Mouse (Mus musculus): Measurements from ENCODE around the gene Tbc1d17. TPM values are rescaled to one million over a fixed set of nuclear protein-coding genes. Genes with fewer than 3 reads are reported as not detected.

The Tbc1d17 gene
- polyA plus RNA-seq, 1 experiment from 2014 or later: 81.5 TPM

GRCm38 (mm10) chr7:44835373-44836015 is 13.4 kb downstream of the Tbc1d17 start:
- Histone ChIP-seq H3K36me3 (ENCODE audit: poor library complexity, severe bottlenecking) (peaks cover 26% of the 10 kb centered on the region), H3K27me3 (peaks cover 24% of the 10 kb centered on the region), H3K4me1 (peaks cover 12% of the 10 kb centered on the region), H3K9ac (no peak overlapping the region), H3K27ac (no peak overlapping the region), H3K4me3 (no peak overlapping the region), H3K9me3 (replicated peaks) (no peaks in the 10 kb centered on the region), H3K4me2 (no peak overlapping the region)
- WGBS: 86% methylated on average over 1 of the region's 1 CpGs
- no peak for ATAC-seq

GRCm38 (mm10) chr7:44832763-44833162 is 16.1 kb downstream of the Tbc1d17 start:
- WGBS: 79% methylated on average over 4 of the region's 4 CpGs
- no peak overlapping the region for H3K27ac ChIP-seq

GRCm38 (mm10) chr7:44828706-44829105 is 20.2 kb downstream of the Tbc1d17 start:
- Histone ChIP-seq H3K36me3 (ENCODE audit: poor library complexity, severe bottlenecking) (peaks cover 52% of the 10 kb centered on the region), H3K4me3 (no peak overlapping the region), H3K27me3 (no peaks in the 10 kb centered on the region), H3K9ac (no peak overlapping the region), H3K4me2 (no peak overlapping the region), H3K4me1 (peaks cover 2% of the 10 kb centered on the region; the same call in 1 of the 2 replicates), H3K27ac (no peak overlapping the region), H3K9me3 (replicated peaks) (no peaks in the 10 kb centered on the region)
- no peak for ATAC-seq
- WGBS: 88% methylated on average over 5 of the region's 5 CpGs

More at GRCm38 (mm10) chr7:44832763-44833162, 16.1 kb downstream of the Tbc1d17 start:
- no peak for ATAC-seq
- H3K27me3 ChIP-seq: no peaks in the 10 kb centered on the region
- H3K9me3 ChIP-seq (replicated peaks): no peaks in the 10 kb centered on the region
- no peak overlapping the region for H3K4me3 ChIP-seq
- H3K4me1 ChIP-seq: no peaks in the 10 kb centered on the region
- H3K36me3 ChIP-seq (ENCODE audit: poor library complexity, severe bottlenecking): peaks cover 44% of the 10 kb centered on the region
- no peak overlapping the region for H3K9ac ChIP-seq
- H3K4me2 ChIP-seq: no peak overlapping the region

- H3K36me3 ChIP-seq (ENCODE audit: poor library complexity, severe bottlenecking): peaks cover 46% of the 10 kb centered on the region
- H3K4me2 ChIP-seq: no peak overlapping the region
- no peak for ATAC-seq
- WGBS: 89% methylated on average over 3 of the region's 3 CpGs
- no peaks in the 10 kb centered on the region for H3K9me3 ChIP-seq (replicated peaks)
- H3K9ac ChIP-seq: no peak overlapping the region
- peaks cover 13% of the 10 kb centered on the region for H3K4me1 ChIP-seq
- no peak overlapping the region for H3K4me3 ChIP-seq
- no peaks in the 10 kb centered on the region for H3K27me3 ChIP-seq
- H3K27ac ChIP-seq: no peak overlapping the region
Measured at GRCm38 (mm10) chr7:44826771-44827170, 22.1 kb downstream of the Tbc1d17 start.

GRCm38 (mm10) chr7:44824872-44825271 is 24.0 kb downstream of the Tbc1d17 start:
- Histone ChIP-seq H3K27me3 (no peaks in the 10 kb centered on the region), H3K9me3 (replicated peaks) (no peaks in the 10 kb centered on the region), H3K4me2 (no peak overlapping the region), H3K36me3 (ENCODE audit: poor library complexity, severe bottlenecking) (peaks cover 27% of the 10 kb centered on the region), H3K4me3 (no peak overlapping the region), H3K9ac (no peak overlapping the region), H3K27ac (no peak overlapping the region), H3K4me1 (peaks cover 28% of the 10 kb centered on the region)
- 22% methylated on average over 3 of the region's 3 CpGs for WGBS
- peak; percentile 70 for ATAC-seq

GRCm38 (mm10) chr7:44823409-44823808 is 25.5 kb downstream of the Tbc1d17 start:
- Histone ChIP-seq H3K9ac (no peak overlapping the region), H3K27me3 (no peaks in the 10 kb centered on the region), H3K4me2 (no peak overlapping the region), H3K36me3 (ENCODE audit: poor library complexity, severe bottlenecking) (peaks cover 13% of the 10 kb centered on the region), H3K27ac (no peak overlapping the region), H3K9me3 (replicated peaks) (no peaks in the 10 kb centered on the region), H3K4me1 (peaks cover 42% of the 10 kb centered on the region), H3K4me3 (no peak overlapping the region)
- WGBS: 37% methylated on average over 7 of the region's 7 CpGs
- ATAC-seq: no peak

- Histone ChIP-seq H3K9me3 (replicated peaks) (no peaks in the 10 kb centered on the region), H3K27me3 (no peaks in the 10 kb centered on the region), H3K4me1 (peaks cover 58% of the 10 kb centered on the region), H3K36me3 (ENCODE audit: poor library complexity, severe bottlenecking) (peaks cover 6% of the 10 kb centered on the region; the same call in 1 of the 2 replicates), H3K27ac (no peak overlapping the region), H3K4me3 (no peak overlapping the region), H3K4me2 (no peak overlapping the region; the same call in 1 of the 2 replicates), H3K9ac (no peak overlapping the region)
- no peak for ATAC-seq
- 86% methylated on average over 7 of the region's 7 CpGs for WGBS
Measured at GRCm38 (mm10) chr7:44821666-44822448, 27.0 kb downstream of the Tbc1d17 start.

- WGBS: 82% methylated on average over 3 of the region's 3 CpGs
- H3K4me1 ChIP-seq: peaks cover 58% of the 10 kb centered on the region
- no peak overlapping the region for H3K4me3 ChIP-seq
- no peak overlapping the region for H3K27ac ChIP-seq
- no peak for ATAC-seq
- H3K36me3 ChIP-seq (ENCODE audit: poor library complexity, severe bottlenecking): peaks cover 1% of the 10 kb centered on the region; the same call in 1 of the 2 replicates
- H3K4me2 ChIP-seq: peak overlapping the region; percentile 84; the same call in 1 of the 2 replicates
- no peaks in the 10 kb centered on the region for H3K9me3 ChIP-seq (replicated peaks)
- 0 out of 2 replicates have a peak overlapping the region, but pooled peaks have one; percentile 34 for H3K9ac ChIP-seq
- no peaks in the 10 kb centered on the region for H3K27me3 ChIP-seq
Measured at GRCm38 (mm10) chr7:44820525-44820924, 28.4 kb downstream of the Tbc1d17 start.

GRCm38 (mm10) chr7:44819863-44820262 is 29.0 kb downstream of the Tbc1d17 start:
- no peak overlapping the region for H3K27ac ChIP-seq
- peak overlapping the region; percentile 84 for H3K4me2 ChIP-seq
- H3K4me3 ChIP-seq: peak overlapping the region; percentile 84; the same call in 1 of the 2 replicates
- no peaks in the 10 kb centered on the region for H3K9me3 ChIP-seq (replicated peaks)
- peaks cover 64% of the 10 kb centered on the region for H3K4me1 ChIP-seq
- no peaks in the 10 kb centered on the region for H3K36me3 ChIP-seq (ENCODE audit: poor library complexity, severe bottlenecking)
- H3K9ac ChIP-seq: peak overlapping the region; percentile 95
- WGBS: 75% methylated on average over 5 of the region's 5 CpGs
- H3K27me3 ChIP-seq: no peaks in the 10 kb centered on the region
- ATAC-seq: no peak

- Histone ChIP-seq H3K9ac (peak overlapping the region; percentile 95), H3K27me3 (no peaks in the 10 kb centered on the region), H3K4me1 (peaks cover 67% of the 10 kb centered on the region), H3K27ac (peak overlapping the region; percentile 94), H3K4me2 (peak overlapping the region; percentile 84), H3K9me3 (replicated peaks) (no peaks in the 10 kb centered on the region), H3K36me3 (ENCODE audit: poor library complexity, severe bottlenecking) (no peaks in the 10 kb centered on the region), H3K4me3 (peak overlapping the region; percentile 84)
- 99% methylated on average over 2 of the region's 2 CpGs for WGBS
- ATAC-seq: no peak
Measured at GRCm38 (mm10) chr7:44819391-44819790, 29.5 kb downstream of the Tbc1d17 start.

GRCm38 (mm10) chr7:44818751-44819235 is 30.1 kb downstream of the Tbc1d17 start:
- peaks cover 65% of the 10 kb centered on the region for H3K4me1 ChIP-seq
- no peaks in the 10 kb centered on the region for H3K27me3 ChIP-seq
- 31% methylated on average over 6 of the region's 6 CpGs for WGBS

GRCm38 (mm10) chr7:44818164-44818563 is 30.7 kb downstream of the Tbc1d17 start:
- Histone ChIP-seq H3K4me3 (peak overlapping the region; percentile 84), H3K9ac (peak overlapping the region; percentile 95), H3K27me3 (no peaks in the 10 kb centered on the region), H3K4me2 (peak overlapping the region; percentile 84), H3K36me3 (ENCODE audit: poor library complexity, severe bottlenecking) (peaks cover 9% of the 10 kb centered on the region; the same call in 1 of the 2 replicates), H3K4me1 (peaks cover 59% of the 10 kb centered on the region), H3K9me3 (replicated peaks) (no peaks in the 10 kb centered on the region), H3K27ac (peak overlapping the region; percentile 94)
- 13% methylated on average over 2 of the region's 2 CpGs for WGBS
- ATAC-seq: no peak

More at GRCm38 (mm10) chr7:44818751-44819235, 30.1 kb downstream of the Tbc1d17 start:
- 0 out of 2 replicates have a peak, but pooled peaks cover 3% of the 10 kb centered on the region for H3K36me3 ChIP-seq (ENCODE audit: poor library complexity, severe bottlenecking)
- H3K27ac ChIP-seq: peak overlapping the region; percentile 94
- H3K9ac ChIP-seq: peak overlapping the region; percentile 95
- no peak for ATAC-seq
- peak overlapping the region; percentile 84 for H3K4me3 ChIP-seq
- H3K9me3 ChIP-seq (replicated peaks): no peaks in the 10 kb centered on the region
- H3K4me2 ChIP-seq: peak overlapping the region; percentile 84

All from forebrain, embryonic 13.5 days (tissue).